Mouse (Mus musculus) midbrain, embryonic 16.5 days (tissue): ENCODE data around the gene Rhbdf1. TPM values are rescaled to one million over a fixed set of nuclear protein-coding genes. Genes with fewer than 3 reads are reported as not detected.
A peak's percentile ranks its signal among the peaks of the same experiment; 100 is the strongest.
"Not testable (repeated sequence)": the region's sequence is repeated elsewhere in the genome, so short reads cannot be mapped to it uniquely, and the experiment has no call there.

Experiments
- ATAC-seq: fragments of 200-750 bp; cut with Nextera tagmentation; 2 replicates; pipeline ENCODE4 v1.8.0; 2017; ENCODE audit warnings: moderate TSS enrichment
- H3K27ac ChIP-seq: fragments of 300-500 bp; sonication (generic); 2 replicates; pipeline ENCODE4 v1.5.1; 2014; ENCODE audit warnings: mild to moderate bottlenecking, low read length, mixed read lengths
- H3K27me3 ChIP-seq: fragments of 300-500 bp; sonication (generic); 2 replicates; pipeline ENCODE4 v1.6.1; 2014; ENCODE audit warnings: low read depth, low read length, mixed read lengths; ENCODE audit not compliant: control insufficient read depth, insufficient read depth
- H3K36me3 ChIP-seq: fragments of 300-500 bp; sonication (generic); 2 replicates; pipeline ENCODE4 v1.6.1; 2014; ENCODE audit warnings: mild to moderate bottlenecking, low read length, moderate library complexity, mixed read lengths; ENCODE audit not compliant: control insufficient read depth, insufficient read depth
- H3K4me1 ChIP-seq: fragments of 300-500 bp; sonication (generic); 2 replicates; pipeline ENCODE4 v1.6.1; 2014; ENCODE audit warnings: mild to moderate bottlenecking, low read length, mixed read lengths; ENCODE audit not compliant: control insufficient read depth, insufficient read depth
- H3K4me2 ChIP-seq: fragments of 300-500 bp; sonication (generic); 2 replicates; pipeline ENCODE4 v1.6.1; 2014; ENCODE audit warnings: mild to moderate bottlenecking, low read length, mixed read lengths
- H3K4me3 ChIP-seq: fragments of 300-500 bp; sonication (generic); 2 replicates; pipeline ENCODE4 v1.5.1; 2014; ENCODE audit warnings: low read depth, mild to moderate bottlenecking, low read length, moderate library complexity, mixed read lengths
- H3K9ac ChIP-seq: fragments of 300-500 bp; sonication (generic); 2 replicates; pipeline ENCODE4 v1.6.1; 2014; ENCODE audit warnings: low read depth, low read length, mixed read lengths
- H3K9me3 ChIP-seq: fragments of 300-500 bp; sonication (generic); replicated peaks from 2 replicates; pipeline ENCODE4 v1.6.1; 2014; ENCODE audit warnings: mild to moderate bottlenecking, low read length, mixed read lengths; ENCODE audit not compliant: control insufficient read depth, poor library complexity, severe bottlenecking
- WGBS: fragments of 180-500 bp; shearing (Covaris S2); extraction: QIAGEN DNeasy Blood & Tissue Kit; methylation state at CpG from one replicate; pipeline ENCODE4 v1.1.7; 2014; 5-methylcytosine and 5-hydroxymethylcytosine counted together
- polyA plus RNA-seq: library from polyadenylated mRNA; unstranded; fragments of >200 nt; fragmentation: Nextera tagmentation; extraction: Ambion mirVana; gene quantifications from 2 replicates; pipeline ENCODE4 v1.2.1, GENCODE M21; 2015

Gene Rhbdf1
- polyA plus RNA-seq, 1 experiment from 2014 or later: 24.0 TPM

GRCm38 (mm10) chr11:32218501-32219050, 3.5 kb downstream of the Rhbdf1 start:
- no peak for ATAC-seq
- Histone ChIP-seq H3K4me3 (no peak overlapping the region), H3K9me3 (no peaks in the 10 kb centered on the region), H3K4me2 (no peak overlapping the region), H3K4me1 (peaks cover 14% of the 10 kb centered on the region; the same call in 1 of the 2 replicates), H3K36me3 (no peaks in the 10 kb centered on the region), H3K9ac (0 out of 2 replicates have a peak overlapping the region, but pooled peaks have one; percentile 34), H3K27ac (no peak overlapping the region), H3K27me3 (peaks cover 21% of the 10 kb centered on the region)
- 51% methylated on average over 6 of the region's 6 CpGs for WGBS

GRCm38 (mm10) chr11:32216851-32217250, 5.2 kb downstream of the Rhbdf1 start:
- Histone ChIP-seq H3K27ac (no peak overlapping the region), H3K36me3 (no peaks in the 10 kb centered on the region), H3K9me3 (no peaks in the 10 kb centered on the region), H3K4me1 (peaks cover 6% of the 10 kb centered on the region; the same call in 1 of the 2 replicates), H3K4me3 (no peak overlapping the region), H3K27me3 (peaks cover 8% of the 10 kb centered on the region; the same call in 1 of the 2 replicates), H3K4me2 (no peak overlapping the region), H3K9ac (no peak overlapping the region)
- ATAC-seq: peak; percentile 43; the same call in 1 of the 2 replicates
- WGBS: 21% methylated on average over 8 of the region's 8 CpGs

- peaks cover 2% of the 10 kb centered on the region; the same call in 1 of the 2 replicates for H3K4me1 ChIP-seq
- 93% methylated on average over 18 of the region's 18 CpGs for WGBS
- H3K4me3 ChIP-seq: no peak overlapping the region
- no peak overlapping the region for H3K27ac ChIP-seq
- H3K36me3 ChIP-seq: no peaks in the 10 kb centered on the region
- no peaks in the 10 kb centered on the region for H3K9me3 ChIP-seq
- no peak for ATAC-seq
- no peak overlapping the region for H3K4me2 ChIP-seq
- H3K9ac ChIP-seq: no peak overlapping the region
- H3K27me3 ChIP-seq: no peaks in the 10 kb centered on the region; the same call in 1 of the 2 replicates
These were observed 6.5 kb downstream of the Rhbdf1 start for GRCm38 (mm10) chr11:32215372-32216162.

- Histone ChIP-seq H3K27me3 (no peaks in the 10 kb centered on the region), H3K27ac (no peak overlapping the region), H3K36me3 (peaks cover 6% of the 10 kb centered on the region; the same call in 1 of the 2 replicates), H3K9me3 (no peaks in the 10 kb centered on the region), H3K9ac (no peak overlapping the region), H3K4me1 (peaks cover 6% of the 10 kb centered on the region), H3K4me3 (no peak overlapping the region), H3K4me2 (no peak overlapping the region)
- no peak for ATAC-seq
- WGBS: 89% methylated on average over 9 of the region's 9 CpGs
These were observed 11.5 kb downstream of the Rhbdf1 start for GRCm38 (mm10) chr11:32210623-32211022.

- Histone ChIP-seq H3K4me3 (peak within 1 kb of the TSS; percentile 49), H3K9me3 (no peaks in the 10 kb centered on the region), H3K27ac (0 out of 2 replicates have a peak within 1 kb of the TSS, but pooled peaks have one; percentile 23), H3K4me1 (peaks cover 9% of the 10 kb centered on the region), H3K27me3 (no peaks in the 10 kb centered on the region), H3K9ac (peak within 1 kb of the TSS; percentile 60), H3K4me2 (peak within 1 kb of the TSS; percentile 83), H3K36me3 (peaks cover 4% of the 10 kb centered on the region; the same call in 1 of the 2 replicates)
- ATAC-seq: peak; percentile 100
- WGBS: under 1% methylated on average over 52 of the region's 52 CpGs
These were observed 16.8 kb downstream of the Rhbdf1 start, which contains the start of gene Snrnp25 for GRCm38 (mm10) chr11:32205058-32205873. Gene Snrnp25, plus strand, starts transcription at chr11:32205415.

- no peaks in the 10 kb centered on the region for H3K27me3 ChIP-seq
- H3K27ac ChIP-seq: no peak overlapping the region
- 81% methylated on average over 11 of the region's 11 CpGs for WGBS
- H3K4me2 ChIP-seq: no peak overlapping the region
- no peaks in the 10 kb centered on the region for H3K9me3 ChIP-seq
- H3K4me1 ChIP-seq: peaks cover 9% of the 10 kb centered on the region
- H3K36me3 ChIP-seq: no peaks in the 10 kb centered on the region
- ATAC-seq: no peak
- H3K4me3 ChIP-seq: no peak overlapping the region
- H3K9ac ChIP-seq: no peak overlapping the region
These were observed 20.0 kb downstream of the Rhbdf1 start for GRCm38 (mm10) chr11:32201922-32202685.

- ATAC-seq: not testable (repeated sequence)
- WGBS: 64% methylated on average over 1 of the region's 1 CpGs
These were observed 21.1 kb downstream of the Rhbdf1 start for GRCm38 (mm10) chr11:32200992-32201391.

GRCm38 (mm10) chr11:32200075-32200601, 22.0 kb downstream of the Rhbdf1 start, which contains the start of gene Il9r:
Gene Il9r, minus strand, starts transcription at chr11:32200279.
- 75% methylated on average over 10 of the region's 10 CpGs for WGBS
- ATAC-seq: no peak
- Histone ChIP-seq H3K9me3 (no peaks in the 10 kb centered on the region), H3K4me2 (no peak within 1 kb of the TSS), H3K4me3 (no peak within 1 kb of the TSS), H3K27ac (no peak within 1 kb of the TSS), H3K36me3 (no peaks in the 10 kb centered on the region), H3K9ac (no peak within 1 kb of the TSS), H3K4me1 (peaks cover 3% of the 10 kb centered on the region; the same call in 1 of the 2 replicates), H3K27me3 (no peaks in the 10 kb centered on the region)

More at GRCm38 (mm10) chr11:32200992-32201391, 21.1 kb downstream of the Rhbdf1 start:
- not testable (repeated sequence) for H3K9me3 ChIP-seq, H3K27me3 ChIP-seq, H3K4me3 ChIP-seq, H3K4me2 ChIP-seq, H3K9ac ChIP-seq, H3K36me3 ChIP-seq, H3K4me1 ChIP-seq, H3K27ac ChIP-seq
